Mouse (Mus musculus): Measurements from ENCODE around the gene Setd1b. TPM values are rescaled to one million over a fixed set of nuclear protein-coding genes. Genes with fewer than 3 reads are reported as not detected.

Gene Setd1b
- total and polyA plus RNA-seq, 2 experiments from 2014 or later: 5.1 to 6.1 TPM

- no peak overlapping the region for H3K4me3 ChIP-seq (ENCODE audit: low read depth, low read length)
- H3K9ac ChIP-seq (replicated peaks; ENCODE audit: low read depth, low read length): no peak overlapping the region
- no peak overlapping the region for H3K27ac ChIP-seq (ENCODE audit: low read depth)
- peak; percentile 83 for ATAC-seq (ENCODE audit: insufficient read depth, low read depth)
- 0 out of 2 replicates have a peak overlapping the region, but pooled peaks have one; percentile 5 for H3K4me2 ChIP-seq (ENCODE audit: low read depth, low read length)
- H3K27me3 ChIP-seq (ENCODE audit: control insufficient read depth, insufficient read depth, low read length): no peaks in the 10 kb centered on the region
- H3K9me3 ChIP-seq (replicated peaks; ENCODE audit: control insufficient read depth, low read length): 0 out of 2 replicates have a peak, but pooled peaks cover 3% of the 10 kb centered on the region
- H3K36me3 ChIP-seq (replicated peaks; ENCODE audit: control insufficient read depth, insufficient read depth, low read length): peaks cover 9% of the 10 kb centered on the region
- TF ChIP-seq CTCF (IDR thresholded peaks at IDR 0.05; ENCODE audit: low read depth): peak; percentile 97
- TF ChIP-seq EP300 (IDR thresholded peaks at IDR 0.05; ENCODE audit: low read depth): no peak
- WGBS: 12% methylated on average over 22 of the region's 22 CpGs
- no peaks in the 10 kb centered on the region for H3K4me1 ChIP-seq (ENCODE audit: control insufficient read depth, insufficient read depth)
- peak; percentile 86 for DNase-seq (ENCODE audit: low spot score)
These were observed 29.8 kb downstream of the Setd1b start for GRCm38 (mm10) chr5:123171646-123172350.

DNA sequence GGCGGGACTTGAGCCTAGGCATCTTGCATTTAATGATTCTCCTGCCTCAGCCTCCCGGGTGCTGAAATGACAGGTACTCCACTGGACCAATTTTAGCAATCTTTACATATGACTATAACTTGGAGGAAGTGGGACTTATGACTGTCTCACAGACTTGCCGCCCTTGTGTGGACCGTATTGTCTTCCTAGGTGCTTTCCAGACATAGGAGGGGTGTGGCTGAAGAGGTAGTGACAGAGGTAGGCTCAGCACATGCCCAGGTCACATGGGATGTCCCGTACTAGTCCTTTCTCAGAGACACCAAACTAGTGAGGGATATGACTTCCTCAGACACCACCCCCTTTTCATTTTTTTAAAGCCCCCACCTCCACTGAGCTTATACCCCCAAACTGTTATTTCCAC, 36.8 kb downstream of the Setd1b start:
- DNase-seq (ENCODE audit: low spot score): no peak
- ATAC-seq (ENCODE audit: insufficient read depth, low read depth): no peak
- 0 out of 2 replicates have a peak, but pooled peaks cover 3% of the 10 kb centered on the region for H3K9me3 ChIP-seq (replicated peaks; ENCODE audit: control insufficient read depth, low read length)

GRCm38 (mm10) chr5:123180390-123180789, 38.4 kb downstream of the Setd1b start:
- H3K27ac ChIP-seq (ENCODE audit: low read depth): no peak overlapping the region
- DNase-seq (ENCODE audit: low spot score): no peak
- no peak for ATAC-seq (ENCODE audit: insufficient read depth, low read depth)

More for the DNA sequence above, 36.8 kb downstream of the Setd1b start:
- Histone ChIP-seq H3K27me3 (ENCODE audit: control insufficient read depth, insufficient read depth, low read length) (no peaks in the 10 kb centered on the region), H3K4me1 (ENCODE audit: control insufficient read depth, insufficient read depth) (no peaks in the 10 kb centered on the region), H3K36me3 (replicated peaks; ENCODE audit: control insufficient read depth, insufficient read depth, low read length) (no peaks in the 10 kb centered on the region), H3K27ac (ENCODE audit: low read depth) (no peak overlapping the region), H3K9ac (replicated peaks; ENCODE audit: low read depth, low read length) (no peak overlapping the region), H3K4me3 (ENCODE audit: low read depth, low read length) (no peak overlapping the region), H3K4me2 (ENCODE audit: low read depth, low read length) (no peak overlapping the region)
- WGBS: 83% methylated on average over 5 of the region's 5 CpGs
- TF ChIP-seq EP300 (IDR thresholded peaks at IDR 0.05; ENCODE audit: low read depth) (no peak), CTCF (IDR thresholded peaks at IDR 0.05; ENCODE audit: low read depth) (no peak)

GRCm38 (mm10) chr5:123181536-123181935, 39.5 kb downstream of the Setd1b start:
- WGBS: 77% methylated on average over 6 of the region's 6 CpGs
- Histone ChIP-seq H3K36me3 (replicated peaks; ENCODE audit: control insufficient read depth, insufficient read depth, low read length) (no peaks in the 10 kb centered on the region), H3K4me3 (ENCODE audit: low read depth, low read length) (no peak overlapping the region)

More at GRCm38 (mm10) chr5:123180390-123180789, 38.4 kb downstream of the Setd1b start:
- no peak overlapping the region for H3K4me3 ChIP-seq (ENCODE audit: low read depth, low read length)
- H3K27me3 ChIP-seq (ENCODE audit: control insufficient read depth, insufficient read depth, low read length): no peaks in the 10 kb centered on the region
- H3K4me1 ChIP-seq (ENCODE audit: control insufficient read depth, insufficient read depth): no peaks in the 10 kb centered on the region
- no peaks in the 10 kb centered on the region for H3K9me3 ChIP-seq (replicated peaks; ENCODE audit: control insufficient read depth, low read length)
- H3K4me2 ChIP-seq (ENCODE audit: low read depth, low read length): no peak overlapping the region
- TF ChIP-seq EP300 (IDR thresholded peaks at IDR 0.05; ENCODE audit: low read depth) (no peak), CTCF (IDR thresholded peaks at IDR 0.05; ENCODE audit: low read depth) (no peak)
- no peaks in the 10 kb centered on the region for H3K36me3 ChIP-seq (replicated peaks; ENCODE audit: control insufficient read depth, insufficient read depth, low read length)
- no peak overlapping the region for H3K9ac ChIP-seq (replicated peaks; ENCODE audit: low read depth, low read length)
- 89% methylated on average over 15 of the region's 15 CpGs for WGBS

DNA sequence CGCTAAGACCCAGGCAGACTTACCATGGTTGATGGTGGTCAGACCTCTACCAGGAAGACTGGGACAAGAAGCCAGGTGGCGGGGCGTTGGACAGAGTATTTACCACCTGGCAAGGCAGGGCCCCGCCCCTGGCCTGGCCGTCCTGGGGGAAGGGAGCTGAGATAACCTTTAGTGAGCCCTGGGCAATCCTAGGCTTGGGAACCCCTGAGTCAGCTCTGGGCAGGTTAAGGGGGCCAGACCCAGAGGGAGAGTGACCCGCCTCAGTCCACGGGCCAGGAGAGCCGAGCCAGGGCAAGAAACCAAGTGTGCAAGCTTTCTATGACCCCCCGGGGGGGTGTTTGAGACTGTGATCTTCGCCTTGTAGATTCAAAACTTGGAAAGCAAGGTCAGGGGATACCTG, 40.7 kb downstream of the Setd1b start, which contains the start of gene Hpd:
Gene Hpd (minus strand): TSS at position 77 of the 400 bp plus-strand sequence.
- TF ChIP-seq CTCF (IDR thresholded peaks at IDR 0.05; ENCODE audit: low read depth): no peak
- TF ChIP-seq EP300 (IDR thresholded peaks at IDR 0.05; ENCODE audit: low read depth): no peak
- H3K9ac ChIP-seq (replicated peaks; ENCODE audit: low read depth, low read length): no peak within 1 kb of the TSS
- no peaks in the 10 kb centered on the region for H3K27me3 ChIP-seq (ENCODE audit: control insufficient read depth, insufficient read depth, low read length)
- no peak for DNase-seq (ENCODE audit: low spot score)
- H3K4me3 ChIP-seq (ENCODE audit: low read depth, low read length): no peak within 1 kb of the TSS
- no peaks in the 10 kb centered on the region for H3K9me3 ChIP-seq (replicated peaks; ENCODE audit: control insufficient read depth, low read length)
- no peak for ATAC-seq (ENCODE audit: insufficient read depth, low read depth)
- H3K4me2 ChIP-seq (ENCODE audit: low read depth, low read length): no peak within 1 kb of the TSS
- H3K4me1 ChIP-seq (ENCODE audit: control insufficient read depth, insufficient read depth): 0 out of 2 replicates have a peak, but pooled peaks cover 4% of the 10 kb centered on the region
- no peaks in the 10 kb centered on the region for H3K36me3 ChIP-seq (replicated peaks; ENCODE audit: control insufficient read depth, insufficient read depth, low read length)
- no peak within 1 kb of the TSS for H3K27ac ChIP-seq (ENCODE audit: low read depth)
- 78% methylated on average over 10 of the region's 10 CpGs for whole genome bisulfite sequencing

More at GRCm38 (mm10) chr5:123181536-123181935, 39.5 kb downstream of the Setd1b start:
- H3K27ac ChIP-seq (ENCODE audit: low read depth): no peak overlapping the region
- no peaks in the 10 kb centered on the region for H3K27me3 ChIP-seq (ENCODE audit: control insufficient read depth, insufficient read depth, low read length)
- no peak for TF ChIP-seq CTCF (IDR thresholded peaks at IDR 0.05; ENCODE audit: low read depth)
- TF ChIP-seq EP300 (IDR thresholded peaks at IDR 0.05; ENCODE audit: low read depth): no peak
- ATAC-seq (ENCODE audit: insufficient read depth, low read depth) (no peak; the same call in 1 of the 2 replicates), DNase-seq (ENCODE audit: low spot score) (no peak)
- no peaks in the 10 kb centered on the region for H3K9me3 ChIP-seq (replicated peaks; ENCODE audit: control insufficient read depth, low read length)
- H3K4me1 ChIP-seq (ENCODE audit: control insufficient read depth, insufficient read depth): 0 out of 2 replicates have a peak, but pooled peaks cover 4% of the 10 kb centered on the region
- no peak overlapping the region for H3K9ac ChIP-seq (replicated peaks; ENCODE audit: low read depth, low read length)
- H3K4me2 ChIP-seq (ENCODE audit: low read depth, low read length): no peak overlapping the region
